Mouse (Mus musculus) adrenal gland, adult 18-20 months (tissue): ENCODE results near the gene Hnf4a. TPM values are rescaled to one million over a fixed set of nuclear protein-coding genes. Genes with fewer than 3 reads are reported as not detected.

Source experiments
- DNase-seq, 2 experiments: peaks; one replicate each; pipeline ENCODE4 v3.0.0; 2021 to 2022; ENCODE audit warnings: low spot score in 2 of 2
- total RNA-seq, 2 experiments: library from RNA; stranded (reverse); gene quantifications; 1 replicate in 1 of 2; 2 replicates in 1 of 2; pipeline ENCODE4 v1.2.3; 2021

The Hnf4a gene
- total RNA-seq, 2 experiments from 2014 or later = 0.73 TPM; not detected in 1

DNA sequence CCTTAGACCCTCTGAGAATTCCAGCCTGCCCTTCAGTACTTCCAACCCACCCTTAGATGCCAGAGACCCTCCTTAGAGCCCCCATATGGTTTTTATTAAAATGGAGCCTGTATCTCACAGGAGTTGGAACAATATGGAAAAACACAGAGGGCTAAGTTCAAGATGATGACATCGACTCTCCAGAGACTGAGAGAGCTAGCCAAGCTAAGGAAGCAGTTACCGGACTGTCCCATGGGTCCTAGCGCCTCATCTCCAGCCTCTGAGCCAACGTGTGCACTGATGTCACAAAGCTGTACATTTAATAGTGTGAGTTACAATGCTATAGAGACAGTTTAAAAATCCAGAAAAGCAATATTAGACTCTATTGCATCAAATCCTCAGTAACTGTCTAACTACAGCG, 84.4 kb downstream of the Hnf4a start:
- no peak for DNase-seq

DNA sequence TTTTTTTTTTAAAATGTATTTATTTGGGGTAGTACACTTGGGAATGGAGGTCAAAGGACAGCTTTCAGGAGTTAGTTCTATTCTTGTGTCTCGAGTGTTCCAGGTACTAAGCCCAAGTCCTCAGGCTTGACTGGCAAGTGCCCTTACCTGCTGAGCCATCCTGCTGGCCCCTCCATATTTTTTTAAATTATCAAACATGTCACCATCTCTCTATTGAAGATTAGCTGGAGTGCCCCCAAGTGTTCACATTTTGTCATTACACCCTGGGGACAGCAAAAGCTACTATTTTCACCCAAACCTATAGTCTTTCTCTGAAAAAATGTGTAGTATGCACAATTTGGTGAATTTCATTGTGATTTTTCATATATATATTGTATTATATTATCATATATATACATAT, 85.5 kb downstream of the Hnf4a start:
- no peak for DNase-seq

DNA sequence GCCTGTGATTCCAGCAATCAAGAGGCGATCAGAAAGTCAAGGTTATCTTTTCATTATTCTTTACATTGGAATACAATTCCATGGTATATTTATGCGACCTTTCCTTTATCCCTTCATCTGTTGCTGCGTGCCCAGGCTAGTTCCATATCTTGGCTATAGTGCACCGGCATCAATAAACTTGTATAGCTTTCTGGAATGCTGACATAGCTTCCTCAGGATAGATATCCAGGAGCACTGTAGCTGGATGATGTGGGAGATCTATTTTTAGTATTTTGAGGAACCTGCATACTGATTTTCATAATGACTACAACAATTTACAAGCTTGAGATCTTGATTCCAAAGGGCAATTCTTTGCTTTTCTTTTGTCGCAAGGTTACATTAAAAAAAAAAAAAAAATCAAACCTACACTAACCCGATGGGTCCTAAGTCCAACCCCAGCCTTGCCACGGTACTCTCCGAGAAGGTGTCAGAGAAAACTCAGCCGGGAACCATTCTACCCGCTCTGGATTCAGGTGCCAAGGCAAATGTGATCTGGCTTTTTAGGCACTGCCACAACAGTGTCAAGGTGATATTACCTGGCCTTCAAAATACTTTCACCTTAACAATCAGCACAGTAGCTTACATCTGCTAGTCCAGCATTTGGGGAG, 87.2 kb downstream of the Hnf4a start:
- no peak for DNase-seq

DNA sequence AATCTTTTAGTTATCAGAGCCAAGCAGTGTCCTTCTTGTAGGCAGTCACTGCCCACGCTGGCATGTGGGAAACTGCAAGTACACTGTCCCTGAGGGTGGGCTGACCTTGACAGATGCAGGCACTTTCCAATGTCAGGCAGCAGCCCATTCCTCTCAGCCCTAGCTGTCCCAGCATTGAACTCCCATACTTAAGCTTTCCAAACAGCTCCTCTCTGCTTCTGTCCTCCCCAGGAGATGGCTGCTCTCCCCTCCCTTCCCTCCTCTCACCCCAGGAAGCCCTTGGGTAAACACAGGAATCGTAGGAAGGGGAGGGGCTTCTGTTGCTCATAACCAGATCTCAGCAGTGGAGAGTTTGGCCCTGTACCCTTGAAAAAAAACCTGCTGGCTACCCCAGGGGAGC, 88.5 kb downstream of the Hnf4a start:
- peak; percentile 26 to 39 for DNase-seq

DNA sequence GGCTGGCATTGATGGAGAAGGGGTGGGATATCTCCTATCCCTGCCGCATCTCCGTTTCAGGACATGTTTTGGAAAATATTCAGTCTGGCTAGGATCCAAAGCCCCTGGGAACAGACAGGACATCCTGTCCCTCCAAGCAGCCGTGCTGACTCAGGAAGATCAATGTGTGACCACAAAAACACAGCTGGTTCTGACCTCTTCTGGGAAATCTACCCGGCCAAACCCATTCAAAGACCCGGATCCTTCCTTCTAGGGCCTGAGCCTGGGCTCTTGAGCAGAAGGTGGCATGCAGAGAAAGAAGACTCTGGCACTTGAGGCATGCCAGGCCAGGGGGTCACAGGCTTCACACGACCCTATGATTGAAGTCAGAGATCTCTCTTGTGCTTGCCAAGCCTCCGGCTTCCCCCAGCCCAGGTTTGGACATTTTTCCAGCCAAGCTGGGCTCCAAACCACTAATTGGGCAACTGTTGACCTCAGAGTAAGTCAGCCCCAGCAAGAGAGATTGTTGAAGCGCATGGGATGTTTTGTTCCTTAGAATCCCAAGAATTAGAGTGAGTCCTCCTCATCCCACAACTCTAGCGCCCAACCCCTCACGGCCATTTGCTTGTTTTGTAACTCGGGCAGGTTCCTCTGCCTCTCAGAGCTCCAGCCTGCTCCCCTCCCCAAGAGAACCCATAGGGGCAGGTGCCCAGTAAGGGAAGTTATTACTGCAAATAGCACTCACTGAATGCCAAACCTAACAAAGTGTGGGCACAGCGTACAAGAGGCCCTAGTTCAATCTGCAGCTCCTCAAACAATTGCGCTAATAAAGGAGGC, 89.7 kb downstream of the Hnf4a start:
- DNase-seq = peak; percentile 27 to 49

DNA sequence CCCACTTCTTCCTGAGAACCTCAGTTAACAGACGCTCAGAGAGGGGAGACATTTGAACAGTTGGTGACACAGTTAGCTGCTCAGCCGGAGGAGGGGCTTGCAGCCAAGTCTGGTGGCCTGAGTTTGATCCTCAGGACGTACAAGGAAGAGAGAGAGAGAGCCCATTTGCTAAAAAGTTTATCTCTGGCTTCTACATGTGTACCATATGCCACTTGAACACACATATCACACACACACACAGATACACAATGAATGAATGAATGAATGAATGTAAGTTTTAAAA, 90.2 kb downstream of the Hnf4a start:
- DNase-seq = no peak

DNA sequence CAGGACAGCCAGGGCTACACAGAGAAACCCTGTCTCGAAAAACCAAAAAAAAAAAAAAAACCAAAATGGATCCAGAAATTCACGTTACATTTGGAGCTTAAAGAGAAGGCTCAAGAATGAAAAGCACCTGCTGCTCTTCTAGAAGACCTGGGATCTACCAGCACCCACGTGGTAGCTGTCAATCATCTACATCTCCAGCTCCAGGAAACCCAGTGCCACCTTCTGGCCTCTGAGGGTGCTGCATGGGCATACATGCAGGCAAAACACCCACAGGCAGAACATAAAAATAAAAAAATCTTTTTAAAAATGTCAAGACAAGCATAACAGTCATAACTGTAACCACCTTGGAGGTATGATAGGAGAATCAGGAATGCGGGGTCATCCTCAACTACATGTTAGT, 91.1 kb downstream of the Hnf4a start:
- no peak for DNase-seq

DNA sequence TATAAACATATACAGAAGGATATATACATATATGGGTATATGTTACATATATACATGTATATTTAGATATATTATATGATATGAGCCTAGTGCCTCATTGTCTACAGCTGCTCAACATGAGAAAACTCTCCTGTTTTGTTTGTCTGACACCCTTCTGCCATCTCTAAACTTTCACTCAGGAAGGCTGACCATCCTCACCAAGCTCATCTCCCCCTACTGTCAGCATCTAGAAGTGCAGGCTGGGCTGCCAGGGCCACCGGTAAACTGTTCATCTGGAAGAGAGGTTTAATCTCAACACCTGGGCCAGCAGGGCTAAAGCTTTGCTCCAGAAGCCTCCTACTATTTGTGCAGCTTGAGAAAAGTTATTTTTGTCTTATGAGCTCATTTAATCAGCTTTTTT, 92.6 kb downstream of the Hnf4a start:
- peak; percentile 68 to 77 for DNase-seq

DNA sequence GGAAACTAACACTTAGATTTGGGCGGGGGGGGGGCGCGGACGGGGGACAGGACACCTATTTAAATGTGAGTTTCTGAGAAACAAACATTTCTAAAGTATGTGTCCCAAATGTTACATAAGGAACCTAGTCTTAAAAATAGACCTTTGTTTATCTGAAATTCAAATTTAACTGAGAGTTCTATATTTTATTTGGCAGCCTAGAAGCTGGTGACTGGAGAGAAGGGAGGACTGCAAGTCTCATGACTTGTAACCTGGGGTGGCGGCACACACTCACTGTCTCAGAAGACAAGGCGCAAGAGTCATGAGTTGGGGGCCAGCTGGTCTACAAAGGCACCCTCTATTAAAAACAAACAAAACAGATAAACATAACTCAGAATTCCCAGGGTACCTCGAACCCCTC, 94.5 kb downstream of the Hnf4a start:
- DNase-seq = no peak

DNA sequence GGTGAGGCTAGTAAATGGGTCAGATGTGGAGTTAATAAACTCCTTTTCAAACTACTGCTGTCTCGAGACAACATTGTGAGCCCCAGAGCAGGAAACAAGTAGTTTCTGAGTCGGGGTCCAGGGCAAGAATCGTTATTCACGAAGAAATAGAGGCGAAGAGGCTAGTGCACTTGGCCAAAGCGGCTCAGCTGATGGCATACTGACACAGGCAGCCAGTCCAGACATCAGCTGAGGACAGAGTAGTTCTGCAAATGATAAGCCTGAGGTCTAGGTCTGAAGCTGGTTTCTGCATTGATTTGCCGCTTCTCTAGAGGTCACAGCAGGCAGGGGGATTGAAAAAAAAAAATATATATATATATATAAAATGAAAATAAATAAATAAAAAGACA, 95.1 kb downstream of the Hnf4a start:
- no peak for DNase-seq

DNA sequence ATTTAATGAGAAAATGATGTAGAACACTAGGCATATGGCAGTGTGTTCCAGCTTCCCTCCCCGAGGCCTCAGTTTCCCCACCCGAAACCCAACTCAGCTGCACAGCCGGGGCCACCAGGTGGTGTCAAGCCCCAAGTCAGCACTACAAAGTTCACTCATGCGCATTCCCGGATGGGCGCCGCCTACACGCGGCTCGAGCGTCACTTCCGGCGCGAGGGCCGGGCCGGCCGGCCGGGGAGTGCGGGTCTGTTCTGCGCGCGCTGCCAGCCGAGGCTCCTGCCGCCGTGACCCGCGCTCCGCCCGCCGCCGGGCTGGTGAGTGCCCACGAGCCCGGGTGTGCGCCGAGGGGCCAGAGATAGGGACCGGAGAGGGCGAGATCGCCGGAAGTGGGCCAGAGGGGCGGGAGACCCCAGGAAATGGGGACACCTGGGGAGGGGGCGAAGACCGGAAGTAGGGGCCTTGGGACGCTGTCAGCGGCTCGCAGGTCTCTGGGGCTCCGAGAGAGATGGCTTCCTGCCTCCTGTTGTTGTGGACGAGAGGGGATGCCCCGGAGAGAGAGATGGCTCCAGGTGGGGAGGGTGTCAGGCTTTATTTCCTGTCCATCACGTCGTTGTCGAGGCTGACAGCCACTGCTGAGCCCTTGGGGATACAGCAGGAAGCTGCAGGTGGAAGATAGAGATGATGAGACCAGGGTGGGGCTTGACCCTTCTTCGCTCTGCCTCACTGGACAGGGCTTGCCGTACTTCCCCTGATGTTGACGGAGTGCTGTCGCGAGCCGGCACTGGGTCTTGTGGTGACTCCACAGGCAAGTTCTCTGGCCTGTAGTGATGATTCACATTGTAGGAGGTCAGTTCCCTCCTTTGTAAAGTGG, 95.7 kb downstream of the Hnf4a start, which contains the start of gene Ttpal:
Gene Ttpal, plus strand, starts transcription at position 214 of the 871 bp plus-strand sequence.
- DNase-seq = peak; percentile 86 to 89

DNA sequence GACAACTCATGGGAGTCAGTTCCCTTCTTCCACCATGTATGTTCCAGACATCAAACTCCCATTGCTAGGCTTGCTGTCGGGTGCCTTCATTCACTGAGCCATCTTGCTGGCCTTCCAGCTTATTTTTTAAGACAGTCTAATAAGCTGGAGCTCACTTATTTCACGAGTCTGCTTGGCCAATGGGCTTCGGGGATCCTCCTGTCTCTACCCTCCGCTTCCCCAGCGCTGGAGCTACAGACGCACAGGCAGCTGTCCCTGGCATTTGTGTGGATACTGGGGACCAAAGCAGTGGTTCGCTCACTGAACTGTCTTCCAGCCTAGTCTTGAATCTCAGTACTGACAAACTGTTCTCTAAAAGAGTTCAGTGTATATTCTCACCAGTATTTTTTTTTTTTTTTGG, 99.6 kb downstream of the Hnf4a start:
- no peak for DNase-seq

DNA sequence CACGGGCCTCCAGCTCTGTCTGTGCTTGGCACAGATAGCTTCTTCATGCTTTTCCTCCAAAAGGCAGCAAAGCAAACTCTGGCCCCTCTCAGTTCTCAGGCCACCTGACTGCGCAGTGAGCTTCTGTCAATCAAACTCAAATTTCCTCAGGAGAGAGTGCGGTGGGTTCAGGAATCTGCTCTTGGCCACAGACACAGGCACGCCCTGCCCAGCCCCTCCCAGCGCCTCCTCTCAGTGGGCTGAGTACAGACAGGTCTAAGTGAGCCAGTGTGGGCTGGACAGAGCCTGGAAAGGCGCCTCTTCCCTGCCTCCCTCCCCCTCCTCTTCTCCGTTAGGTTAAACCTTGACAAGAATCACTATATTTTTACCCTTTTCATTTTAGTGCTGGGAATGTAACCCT, 101.4 kb downstream of the Hnf4a start:
- DNase-seq = no peak

DNA sequence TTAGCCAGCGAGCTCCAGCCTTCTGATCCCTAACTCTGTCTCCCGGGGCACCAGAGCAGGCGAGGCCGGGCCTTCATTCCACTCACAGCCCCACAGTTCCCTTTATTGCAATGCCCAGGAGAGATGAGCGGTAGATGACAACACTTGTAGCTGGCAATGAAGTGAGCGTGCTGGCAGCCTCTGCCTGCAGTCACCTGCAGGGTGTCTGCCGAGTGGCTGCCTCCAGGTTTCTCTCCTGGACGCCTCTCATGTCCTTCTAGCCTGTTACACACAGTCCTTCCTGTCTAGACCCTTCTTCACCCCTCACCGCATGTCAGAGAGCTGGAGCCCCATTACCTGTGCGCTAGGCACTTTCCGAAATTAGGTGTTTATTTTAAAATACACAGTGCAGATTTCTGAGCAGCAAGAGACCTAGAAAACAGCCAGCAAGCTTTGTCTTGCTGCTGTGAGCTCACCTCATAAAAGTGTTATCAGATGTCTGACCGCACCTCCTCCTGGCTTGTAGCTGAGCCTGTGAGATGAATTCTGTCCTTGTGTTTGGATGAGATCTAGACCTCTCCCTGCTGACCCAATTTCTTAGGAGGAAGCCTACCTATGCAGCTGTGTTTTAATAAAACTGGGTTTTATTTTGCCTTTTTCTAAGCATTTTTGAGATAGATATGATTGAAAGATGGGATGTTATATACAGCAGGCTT, 102.8 kb downstream of the Hnf4a start:
- no peak for DNase-seq

DNA sequence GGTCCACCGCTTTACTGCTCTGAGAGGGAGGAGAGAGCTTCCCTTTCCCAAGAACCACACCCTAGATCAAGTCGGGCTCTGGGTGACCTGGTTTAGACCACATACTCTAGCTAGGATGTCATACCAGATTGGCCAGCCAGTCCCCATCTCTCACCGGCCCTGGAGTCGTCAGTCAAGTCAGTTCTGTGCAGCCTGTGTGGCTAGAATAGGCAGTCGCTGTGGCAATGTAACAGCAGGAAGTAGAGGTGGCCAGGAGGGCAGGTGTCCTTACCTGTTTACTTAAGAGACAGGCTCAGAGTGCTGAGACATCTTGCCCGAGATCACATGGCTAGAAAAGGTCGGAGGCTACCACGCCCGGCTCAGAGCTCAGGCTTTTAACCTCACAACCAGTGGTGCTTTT, 104.6 kb downstream of the Hnf4a start:
- no peak for DNase-seq

DNA sequence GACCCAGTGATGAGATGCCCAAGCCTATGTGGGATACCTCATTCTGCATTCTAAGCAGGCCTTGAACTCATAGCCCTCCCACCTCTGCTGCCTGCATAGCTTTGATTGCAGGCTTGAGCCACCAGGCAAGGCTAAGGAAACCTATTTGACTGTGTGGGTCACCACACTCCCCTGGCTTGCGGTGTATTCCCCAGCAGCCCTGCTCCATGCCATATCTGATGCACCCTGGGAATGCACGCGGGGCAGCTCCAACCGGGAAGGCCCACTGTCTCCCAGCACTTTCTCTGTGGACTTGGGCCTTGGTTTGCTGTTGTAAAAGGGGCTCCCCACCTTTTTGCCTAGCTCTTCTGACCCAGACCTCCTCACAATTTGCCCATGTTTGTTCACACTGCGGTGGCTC, 106.6 kb downstream of the Hnf4a start:
- DNase-seq = no peak

DNA sequence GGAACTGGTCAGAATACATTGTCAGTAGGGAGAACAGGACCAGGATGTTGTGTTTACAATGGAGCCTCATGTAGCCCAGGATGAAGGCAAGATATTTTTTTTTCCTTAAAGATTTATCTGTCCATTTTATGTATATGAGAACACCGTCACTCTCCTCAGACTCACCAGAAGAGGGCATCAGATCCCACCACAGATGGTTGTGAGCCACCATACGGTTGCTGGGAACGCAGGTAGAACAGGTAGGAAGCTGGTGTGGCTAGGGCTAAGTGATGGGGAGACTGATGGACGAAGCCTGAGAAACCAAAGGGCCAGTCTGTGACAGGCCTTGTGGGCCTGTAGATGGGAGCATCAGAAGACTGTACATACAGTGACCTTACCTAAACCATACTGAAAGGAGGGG, 107.4 kb downstream of the Hnf4a start:
- DNase-seq = no peak

DNA sequence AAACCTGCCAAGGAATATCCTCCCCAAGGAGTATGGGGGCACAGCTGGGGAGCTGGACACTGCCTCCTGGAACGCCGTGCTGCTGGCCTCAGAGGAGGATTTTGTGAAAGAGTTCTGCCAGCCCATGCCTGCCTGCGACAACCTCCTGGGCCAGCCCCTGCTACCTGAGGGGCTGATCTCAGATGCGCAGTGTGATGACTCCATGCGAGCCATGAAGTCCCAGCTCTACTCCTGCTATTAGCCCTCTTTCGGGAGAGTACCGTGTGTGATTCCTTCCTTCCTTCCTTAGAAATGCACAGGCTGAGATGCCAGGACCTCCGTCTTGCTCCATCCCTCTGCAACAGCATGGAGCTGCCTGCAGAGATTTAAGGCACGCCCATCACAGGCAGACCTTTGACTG, 108.8 kb downstream of the Hnf4a start:
- DNase-seq = no peak

DNA sequence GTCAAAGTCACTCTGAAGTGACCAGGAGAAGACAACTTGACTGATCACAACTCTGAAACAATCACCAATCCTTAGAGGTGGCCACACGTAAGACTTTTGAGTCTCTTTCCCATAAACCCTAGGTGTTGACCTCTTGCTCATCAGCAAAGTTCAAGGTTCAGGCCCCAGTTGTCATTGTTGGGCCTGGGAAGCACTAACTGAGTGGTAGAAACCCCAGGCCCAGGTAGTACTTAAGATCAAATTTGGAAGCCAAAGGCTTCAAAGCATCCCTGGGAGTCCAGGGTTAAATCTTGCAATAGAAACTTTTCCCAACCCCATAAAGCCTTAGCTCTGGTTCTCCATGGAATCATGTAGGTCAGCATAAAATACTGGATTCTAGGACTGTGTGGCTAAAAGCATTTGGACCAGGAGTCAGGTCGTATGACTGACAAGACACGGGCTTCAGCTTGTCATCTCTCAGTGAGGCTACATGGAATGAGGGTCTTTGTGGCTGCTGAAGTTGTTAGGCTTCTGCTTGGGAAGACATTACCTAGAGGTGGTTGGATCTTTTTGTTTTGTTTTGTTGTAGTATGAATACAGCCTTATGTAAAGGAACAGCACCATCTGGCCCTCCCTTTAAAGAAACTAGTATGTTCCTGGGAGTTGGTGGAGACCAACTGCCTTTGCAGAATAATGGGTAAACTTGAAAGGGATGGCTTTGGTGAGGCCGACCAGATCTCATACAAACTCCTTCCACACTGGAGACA, 109.5 kb downstream of the Hnf4a start:
- DNase-seq = no peak

DNA sequence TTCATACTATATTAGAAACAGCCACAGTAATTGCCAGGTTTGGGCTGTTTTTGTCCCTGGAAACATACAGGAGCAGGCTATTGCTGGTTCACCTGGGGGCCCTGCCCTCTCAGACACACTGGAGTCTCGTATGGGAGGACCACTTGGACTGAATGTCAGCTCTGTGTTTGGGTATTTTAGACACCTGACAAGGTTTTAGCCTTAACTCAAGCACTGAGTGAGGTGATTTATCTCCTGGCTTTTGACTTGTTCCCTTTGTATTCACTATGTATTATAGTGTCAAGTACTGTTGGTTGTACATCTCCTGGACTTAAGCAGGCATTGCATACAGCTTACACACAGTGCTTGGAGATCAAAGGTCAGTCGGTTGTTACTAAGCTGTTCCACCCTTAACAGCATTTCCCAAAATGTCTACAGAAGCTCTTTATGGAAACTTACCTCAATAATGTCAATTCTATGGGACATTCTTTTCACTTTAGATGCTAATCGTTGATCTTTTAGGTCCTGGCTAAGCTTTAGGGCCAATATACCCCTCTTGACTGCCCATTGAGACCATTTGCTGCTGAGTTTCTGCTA, 110.1 kb downstream of the Hnf4a start:
- DNase-seq = no peak
